Mouse (Mus musculus) frontal cortex, postnatal 25 days (tissue): Measurements from ENCODE around the gene Cap2.

Experiments
- DNase-seq, 2 experiments: peaks; one replicate each; pipeline ENCODE4 v3.0.0; 2022; ENCODE audit warnings: low spot score in 2 of 2

The Cap2 gene

GRCm38 (mm10) chr13:46501800-46502389 is at the start of gene Cap2:
Gene Cap2 (plus strand): TSS chr13:46501848.
- DNase-seq, result peak; percentile 63 to 69

DNA sequence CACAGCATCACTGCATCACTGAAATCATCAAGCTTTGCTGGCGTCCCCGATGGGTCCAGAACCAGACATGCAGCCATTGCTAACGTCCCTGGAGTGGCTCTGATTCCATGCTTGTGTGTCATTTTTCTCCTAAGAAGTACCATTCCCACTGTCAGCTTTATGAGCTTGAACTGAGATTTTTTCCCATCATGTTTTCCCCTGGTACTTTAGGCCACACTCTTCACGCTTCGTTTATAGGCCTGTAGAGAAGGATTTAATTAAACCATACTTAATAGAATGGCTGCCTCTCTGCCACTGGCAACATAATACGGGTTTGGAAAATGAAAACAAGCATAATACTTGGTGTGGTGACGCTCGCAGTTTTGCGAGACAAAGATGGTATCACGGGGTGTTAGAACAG is 42.1 kb upstream of the Cap2 start:
- DNase-seq, result no peak

DNA sequence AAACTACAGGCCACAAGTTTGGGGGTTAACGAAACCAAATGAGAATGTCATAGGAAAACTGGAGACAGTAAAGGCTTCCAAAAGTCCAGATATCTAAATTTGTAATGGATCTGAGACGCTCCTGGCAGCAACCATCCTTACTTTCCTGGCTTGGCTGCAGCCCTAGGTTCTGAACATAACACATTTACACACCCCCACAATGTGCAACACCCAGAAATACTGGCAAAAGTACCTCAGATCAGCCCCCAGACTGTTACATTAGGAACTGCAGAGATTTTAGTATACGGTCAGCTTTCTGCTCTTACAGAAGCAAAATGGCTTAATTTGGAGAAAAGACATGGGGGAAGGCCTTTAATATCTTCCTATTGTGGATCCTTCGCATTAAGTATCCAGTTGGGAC is 39.4 kb upstream of the Cap2 start:
- no peak for DNase-seq

- no peak for DNase-seq
Observed at GRCm38 (mm10) chr13:46463764-46464163, 37.9 kb upstream of the Cap2 start.

DNA sequence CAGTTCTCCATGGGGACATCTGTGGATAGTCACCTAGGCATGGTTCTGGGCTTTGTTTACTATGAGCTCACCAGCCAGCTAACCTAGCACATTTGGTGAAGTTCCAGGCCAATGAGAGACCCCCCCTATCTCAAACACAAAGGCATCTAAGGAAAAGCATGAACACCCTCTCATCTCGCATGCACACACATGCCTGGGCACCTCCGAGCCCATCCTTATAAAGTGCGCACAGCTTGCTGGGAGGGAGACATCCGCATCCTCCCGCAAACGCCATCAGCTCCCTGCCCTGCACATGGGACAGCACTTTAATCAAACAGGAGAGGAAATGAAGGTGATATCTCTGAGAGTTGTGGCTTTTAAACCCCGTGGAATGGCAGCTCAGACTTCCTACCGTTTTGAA is 33.4 kb upstream of the Cap2 start:
- no peak for DNase-seq

DNA sequence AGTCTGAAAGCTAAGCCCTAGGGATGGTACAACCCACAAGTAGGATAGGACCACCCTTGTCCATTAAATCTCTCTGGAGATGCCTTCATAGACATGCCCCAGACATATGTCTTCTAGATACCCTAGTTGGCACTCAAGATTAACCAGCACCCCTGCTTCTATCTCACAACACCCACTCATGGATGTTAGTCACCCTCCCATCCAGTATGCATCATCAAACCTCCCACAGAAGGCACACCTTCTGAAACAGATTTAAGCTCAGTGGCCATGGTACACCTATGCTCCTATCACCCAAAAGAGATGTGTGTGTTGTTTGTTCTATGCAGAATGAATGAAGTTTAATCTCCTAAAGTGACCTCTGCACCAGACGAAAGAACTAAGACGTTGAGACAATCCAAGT is 32.1 kb upstream of the Cap2 start:
- no peak for DNase-seq

DNA sequence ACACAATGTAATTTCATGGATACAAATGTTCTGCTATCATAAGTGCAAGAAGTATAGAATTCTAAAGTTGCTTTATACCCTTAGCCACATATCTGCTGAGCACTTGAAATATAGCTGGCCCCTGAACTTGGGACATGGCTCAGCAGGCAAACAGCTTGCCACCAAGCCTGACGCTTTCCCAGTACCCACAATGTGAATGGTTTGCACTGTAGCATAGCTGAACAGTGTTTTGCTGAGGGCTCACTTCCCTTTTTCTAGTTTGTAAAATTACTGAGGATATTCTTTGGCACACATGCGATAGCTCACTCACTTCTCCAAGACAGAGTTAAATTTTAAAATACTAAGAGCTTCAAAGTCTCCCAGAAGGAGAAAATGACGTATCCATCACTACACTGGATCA is 20.4 kb upstream of the Cap2 start:
- no peak for DNase-seq

DNA sequence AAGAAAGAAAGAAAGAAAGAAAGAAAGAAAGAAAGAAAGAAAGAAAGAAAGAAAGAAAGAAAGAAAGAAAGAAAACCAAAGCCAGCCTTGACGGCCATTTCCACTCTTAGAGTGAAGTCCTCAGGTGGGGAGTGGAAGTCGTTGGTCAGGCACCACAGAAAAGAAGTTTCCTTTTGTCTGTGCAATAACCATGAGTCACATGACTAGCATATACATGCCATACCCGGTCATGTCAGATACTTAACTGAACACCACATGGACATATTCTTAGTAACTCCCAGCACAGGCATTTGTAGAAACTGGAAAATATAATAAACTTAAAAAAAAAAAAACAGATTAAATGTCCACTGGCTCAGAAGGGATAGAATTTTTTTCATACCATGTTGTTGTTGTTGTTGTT is 16.0 kb upstream of the Cap2 start:
- DNase-seq, result no peak

DNA sequence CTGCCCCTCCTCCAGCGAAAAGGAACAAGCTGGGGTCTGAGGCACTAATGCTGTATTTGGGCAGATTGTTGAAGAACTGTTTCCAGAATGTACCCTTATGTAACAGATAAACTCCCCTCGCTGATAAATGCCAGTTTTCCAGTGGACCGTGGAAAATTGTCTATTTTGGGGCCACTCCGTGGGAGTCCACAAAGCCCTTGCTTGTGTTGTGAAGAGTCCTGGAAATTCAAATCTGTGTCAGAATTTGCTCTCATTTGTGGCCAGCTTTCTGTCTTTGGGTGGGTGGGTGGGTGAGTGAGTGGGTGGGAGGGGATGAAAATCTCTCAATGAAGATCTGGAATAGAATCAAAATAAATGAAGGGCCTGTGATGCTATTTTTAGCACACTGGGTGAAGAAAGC is 13.5 kb upstream of the Cap2 start:
- DNase-seq, result no peak

- DNase-seq, result no peak
Observed at GRCm38 (mm10) chr13:46490644-46491043, 11.0 kb upstream of the Cap2 start.

GRCm38 (mm10) chr13:46502390-46502891 is 793 bp downstream of the Cap2 start:
- DNase-seq, result no peak

DNA sequence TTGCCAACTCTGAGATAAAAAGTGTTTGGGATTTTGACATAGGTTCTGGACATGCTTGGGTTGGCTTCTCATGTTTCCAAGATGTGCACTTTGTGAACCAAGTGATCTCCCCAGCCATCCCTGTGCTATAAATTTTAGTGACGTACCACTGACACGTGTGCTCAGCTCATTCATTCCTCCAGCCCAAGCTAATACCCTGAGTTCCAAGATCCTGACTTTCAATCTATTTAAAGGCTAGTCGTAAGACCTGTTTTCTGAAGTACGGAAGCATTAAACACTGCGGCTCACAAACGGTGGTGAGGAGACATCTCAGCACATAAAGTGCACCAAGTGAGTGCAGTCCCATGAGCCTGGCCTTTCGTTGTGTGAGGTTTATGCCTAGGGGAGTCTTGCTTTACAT is 6.3 kb downstream of the Cap2 start:
- DNase-seq, result no peak

- DNase-seq, result no peak
Observed at GRCm38 (mm10) chr13:46508823-46509222, 7.2 kb downstream of the Cap2 start.

GRCm38 (mm10) chr13:46510460-46510859 is 8.8 kb downstream of the Cap2 start:
- DNase-seq, result no peak

DNA sequence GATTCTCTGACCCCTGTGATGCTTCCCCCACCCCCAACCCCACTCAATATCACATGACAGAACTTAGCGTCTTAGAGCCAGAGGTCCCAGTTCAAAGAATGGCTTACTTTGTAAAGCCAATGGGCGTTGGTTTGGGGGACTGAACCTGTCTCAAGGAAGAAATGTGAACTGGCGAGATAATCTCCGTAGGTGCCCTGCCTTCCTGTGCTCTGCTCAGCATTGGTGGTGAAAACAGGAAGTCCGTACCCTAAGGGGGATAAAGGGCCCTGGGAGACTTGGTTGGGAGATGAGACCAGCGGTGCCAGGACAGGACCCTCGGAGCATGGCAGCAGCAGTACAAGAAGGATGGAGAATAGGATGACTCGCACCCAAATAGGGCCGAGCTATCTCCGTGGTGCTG is 12.8 kb downstream of the Cap2 start:
- no peak for DNase-seq

GRCm38 (mm10) chr13:46515120-46515523 is 13.5 kb downstream of the Cap2 start:
- no peak for DNase-seq

- no peak for DNase-seq
Observed at GRCm38 (mm10) chr13:46515524-46515923, 13.9 kb downstream of the Cap2 start.

DNA sequence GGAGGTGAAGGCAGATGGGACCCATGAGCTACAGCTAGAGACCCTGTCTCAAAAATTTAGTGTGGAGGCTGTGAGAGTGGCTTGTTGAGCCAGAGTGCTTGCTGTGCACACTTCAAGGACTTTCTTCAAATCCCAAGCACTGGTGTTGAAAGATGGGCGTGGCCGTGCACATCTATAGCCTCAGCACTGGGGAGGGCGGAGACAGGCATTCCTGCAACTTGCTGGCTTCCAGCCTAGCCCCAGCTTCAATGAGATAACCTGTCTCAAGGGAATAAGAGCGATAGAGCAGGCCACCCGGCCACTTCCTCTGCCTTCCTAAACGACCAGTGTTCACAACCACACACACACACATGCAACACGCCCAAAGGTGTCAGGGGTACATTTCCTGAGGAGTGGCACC is 14.5 kb downstream of the Cap2 start:
- no peak for DNase-seq

- DNase-seq, result peak; percentile 46 to 61
Observed at GRCm38 (mm10) chr13:46517211-46517685, 15.6 kb downstream of the Cap2 start.

DNA sequence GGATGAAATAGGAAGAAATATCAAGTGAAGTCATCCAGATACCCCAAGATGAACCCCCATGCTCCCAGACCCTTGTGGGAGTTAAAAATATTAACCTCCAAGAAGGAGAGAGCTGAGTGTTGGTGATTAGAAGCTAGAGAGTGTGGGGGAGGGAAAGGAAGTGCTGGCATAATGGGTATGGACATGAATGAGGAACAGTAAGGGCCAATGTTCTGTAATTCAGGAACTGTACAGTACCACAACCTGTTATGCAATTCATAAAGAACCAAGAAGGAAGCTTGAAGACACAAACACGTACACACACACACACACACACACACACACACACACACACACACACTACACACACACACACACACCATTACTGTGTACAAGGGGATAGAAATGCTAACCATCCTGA is 19.8 kb downstream of the Cap2 start:
- no peak for DNase-seq

DNA sequence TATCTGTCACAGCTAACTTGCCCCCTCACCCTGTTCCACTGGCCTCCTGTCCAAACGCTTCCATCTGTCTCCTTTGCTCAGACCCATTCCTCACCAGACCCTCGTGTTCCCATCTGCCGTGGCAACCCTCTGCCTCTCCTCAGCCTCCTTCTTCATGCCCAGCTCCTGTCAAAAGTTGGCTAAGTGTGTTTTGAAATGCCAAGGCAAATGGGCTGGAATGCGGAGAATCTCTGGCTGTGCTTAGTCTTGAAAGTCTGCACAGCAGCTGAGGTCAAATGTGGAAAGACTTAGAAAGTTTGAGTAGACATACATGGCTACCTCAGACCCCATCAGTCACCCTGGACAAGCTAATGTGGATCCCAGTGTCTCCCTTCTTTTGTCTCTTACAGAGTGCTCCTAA is 21.1 kb downstream of the Cap2 start:
- DNase-seq, result no peak

- DNase-seq, result no peak
Observed at GRCm38 (mm10) chr13:46523235-46523634, 21.6 kb downstream of the Cap2 start.

- no peak for DNase-seq
Observed at GRCm38 (mm10) chr13:46523712-46524111, 22.1 kb downstream of the Cap2 start.
